Mouse (Mus musculus) central nervous system, embryonic 18 days (tissue): ENCODE results near the gene Flt4. TPM values are rescaled to one million over a fixed set of nuclear protein-coding genes. Genes with fewer than 3 reads are reported as not detected.

Source experiments
- polyA plus RNA-seq: library from polyadenylated mRNA; depleted of rRNA; stranded (reverse); fragments of >200 nt; gene quantifications from 2 replicates; pipeline ENCODE4 v1.2.3, GENCODE M21; 2012; rRNA removed

Gene Flt4
- 1.7 and 2.0 TPM in 2 replicates for polyA plus RNA-seq

DNA sequence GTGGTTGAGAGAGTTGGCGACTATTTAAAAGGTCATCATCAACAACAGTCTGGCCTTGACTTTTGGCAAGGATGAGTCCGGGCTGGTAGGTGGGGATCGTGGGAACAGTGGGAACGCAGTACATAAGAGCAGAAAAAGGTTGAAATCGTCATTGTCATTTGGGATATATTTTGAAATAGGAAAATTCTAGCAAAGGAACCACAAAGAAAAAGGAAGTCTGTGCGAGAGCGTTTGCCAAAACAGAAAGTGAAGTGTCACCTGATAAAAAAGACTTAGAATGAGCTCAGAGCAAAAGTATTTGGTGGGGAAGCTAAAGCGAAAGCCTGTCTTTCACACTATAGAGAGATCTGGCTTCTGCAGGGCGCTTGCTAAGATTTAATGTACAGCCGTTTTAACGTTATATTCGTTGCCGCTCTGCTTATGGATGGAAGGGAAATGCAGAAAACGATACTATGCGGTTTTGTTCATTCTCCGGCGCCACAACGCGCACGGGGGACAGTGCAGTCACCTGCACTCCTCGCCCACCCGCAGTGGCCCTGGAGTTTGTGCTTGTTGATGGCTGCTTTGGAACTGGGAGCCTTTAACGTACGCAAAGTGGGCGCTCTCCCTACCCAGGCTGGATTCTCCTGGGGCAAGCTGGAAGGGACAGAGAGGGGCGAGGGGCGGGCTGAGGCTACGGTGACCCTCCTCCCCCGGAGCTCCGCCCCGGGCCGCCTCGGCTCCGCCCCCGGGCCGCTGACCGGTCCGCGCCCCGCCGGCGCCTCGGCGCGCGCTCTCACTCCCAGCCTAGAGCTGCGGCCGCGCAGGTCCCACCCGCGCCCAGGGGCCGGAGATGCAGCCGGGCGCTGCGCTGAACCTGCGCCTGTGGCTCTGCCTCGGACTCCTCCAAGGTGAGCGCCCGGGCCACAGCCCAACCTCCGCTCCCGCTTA is at the start of gene Flt4:
Gene Flt4, plus strand, starts transcription at position 326 of the 930 bp plus-strand sequence.

DNA sequence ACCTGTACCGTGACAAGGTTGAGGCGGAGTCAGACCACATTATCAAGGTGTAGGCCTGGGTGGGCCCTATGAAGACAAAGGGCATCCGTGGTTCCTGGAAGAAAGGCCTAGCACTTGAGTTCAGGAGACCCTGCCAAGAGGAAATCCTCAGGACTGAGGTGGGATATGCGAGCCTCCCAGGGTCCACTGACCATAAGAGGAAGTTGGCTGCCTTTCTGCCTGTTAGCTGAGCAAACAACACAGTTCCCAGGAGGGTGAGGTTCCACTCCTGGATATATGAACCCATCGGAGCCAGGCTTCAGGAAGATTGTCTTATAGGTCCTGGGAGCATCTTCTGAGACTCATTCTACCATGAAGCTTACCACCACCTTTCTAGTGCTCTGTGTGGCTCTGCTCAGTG is 54.2 kb downstream of the Flt4 start, which contains the start of gene Scgb3a1:
Gene Scgb3a1, plus strand, starts transcription at position 301 of the 400 bp plus-strand sequence.

Other genes with a start within 250 kb of the Flt4 start
- 0.03 TPM in 1 of 2 replicates, not detected in the other for gene Olfr1389, start 186.2 kb upstream of the Flt4 start, polyA plus RNA-seq
- gene Olfr1388, start 172.6 kb upstream of the Flt4 start, polyA plus RNA-seq, result 0.15 and 0.16 TPM in 2 replicates
- gene Olfr1387, start 153.9 kb upstream of the Flt4 start, polyA plus RNA-seq, result not detected in 2 replicates
- not detected in 2 replicates for gene Olfr1386, start 144.2 kb upstream of the Flt4 start, polyA plus RNA-seq
- gene Olfr1385, start 120.2 kb upstream of the Flt4 start, polyA plus RNA-seq, result not detected in 2 replicates
- gene Olfr1384, start 102.5 kb upstream of the Flt4 start, polyA plus RNA-seq, result not detected in 2 replicates
- gene Olfr1383, start 89.6 kb upstream of the Flt4 start, polyA plus RNA-seq, result not detected in 2 replicates
- gene Olfr1382, start 81.0 kb upstream of the Flt4 start, polyA plus RNA-seq, result not detected in 2 replicates
- not detected in 2 replicates for gene Olfr1381, start 65.8 kb upstream of the Flt4 start, polyA plus RNA-seq
- not detected in 2 replicates for gene Olfr1380, start 52.4 kb upstream of the Flt4 start, polyA plus RNA-seq
- 0.36 and 0.39 TPM in 2 replicates for gene Scgb3a1, start 54.3 kb downstream of the Flt4 start, polyA plus RNA-seq
- 58.2 and 60.1 TPM in 2 replicates for gene Cnot6, start 103.5 kb downstream of the Flt4 start, polyA plus RNA-seq
- gene Gfpt2, start 184.9 kb downstream of the Flt4 start, polyA plus RNA-seq, result 10.2 and 15.8 TPM in 2 replicates
- 97.9 and 101 TPM in 2 replicates for gene Mapk9, start 237.5 kb downstream of the Flt4 start, polyA plus RNA-seq